Mouse (Mus musculus) Patski (cell line): ENCODE data around the gene Myh11. TPM values are rescaled to one million over a fixed set of nuclear protein-coding genes. Genes with fewer than 3 reads are reported as not detected.
"Not testable (repeated sequence)": the region's sequence is repeated elsewhere in the genome, so short reads cannot be mapped to it uniquely, and the experiment has no call there.

Source experiments
- ATAC-seq: fragments of 100-300 bp; one replicate; pipeline ENCODE4 v1.8.0; 2021
- CTCF ChIA-PET: fragments of 350-600 bp; sonication (Branson Sonifier 250); formaldehyde crosslinking; loops from one replicate; lab custom pipeline; 2022; ENCODE audit warnings: inconsistent platforms; lab: Charles Lee
- POLR2A ChIA-PET: fragments of 350-600 bp; sonication (Branson Sonifier 250); formaldehyde crosslinking; loops from one replicate; lab custom pipeline; 2022; ENCODE audit warnings: antibody characterized with exemption, inconsistent platforms; lab: Charles Lee
- DNase-seq: peaks from one replicate; pipeline ENCODE4 v3.0.0-alpha.2; 2011; ENCODE audit warnings: low read depth, low spot score
- H3K27me3 ChIP-seq: fragments of 371-371 bp; one replicate; pipeline ENCODE4 v1.5.1; 2021
- CTCF ChIP-seq: fragments of 100-300 bp; IDR thresholded peaks from one replicate; pipeline ENCODE4 v1.5.1; 2021
- in situ Hi-C: fragments of 300-500 bp; cut with MboI; formaldehyde crosslinking; loops from 3 replicates; pipeline ENCODE4 v1.11.1; 2018; ENCODE audit warnings: low pct_unique_long_range_greater_than_20kb, mixed read lengths
- polyA plus RNA-seq: library from polyadenylated mRNA; unstranded; gene quantifications from one replicate; pipeline ENCODE4 v1.2.3, GENCODE M21; 2021

Myh11 gene
- polyA plus RNA-seq, 1 experiment from 2014 or later, result 0.04 TPM

- no peaks in the 10 kb centered on the region for H3K27me3 ChIP-seq
- CTCF ChIA-PET, result no interaction called here
- in situ Hi-C loops, result no loop called here
- POLR2A ChIA-PET, result no interaction called here
- DNase-seq, result no peak
- no peak for ATAC-seq
- TF ChIP-seq CTCF, result no peak
These were observed 124.7 kb downstream of the Myh11 start for GRCm38 (mm10) chr16:14166490-14166889.

GRCm38 (mm10) chr16:14163731-14164130 lies 127.4 kb downstream of the Myh11 start:
- TF ChIP-seq CTCF, result no peak

GRCm38 (mm10) chr16:14162988-14163416 lies 128.2 kb downstream of the Myh11 start, which contains the start of the genes Nde1 and Marf1:
Nde1 (plus strand) TSS chr16:14163275.
Marf1 (minus strand) TSS chr16:14163351.
- ATAC-seq (peak; percentile 93), DNase-seq (peak; percentile 58)
- no peaks in the 10 kb centered on the region for H3K27me3 ChIP-seq
- in situ Hi-C loops, result no loop called here
- CTCF ChIA-PET, result interaction anchor here (1.5 kb wide), 1 partner anchor 18 kb away, joined by 3 read pairs; no protein-coding TSS in a partner anchor
- POLR2A ChIA-PET, result interaction anchor here (0.7 kb wide), 1 partner anchor 264 kb away, joined by 3 read pairs; no protein-coding TSS in a partner anchor
- TF ChIP-seq CTCF, result no peak

More at GRCm38 (mm10) chr16:14163731-14164130, 127.4 kb downstream of the Myh11 start:
- ATAC-seq (no peak), DNase-seq (no peak)
- ChIA-PET CTCF (no interaction called here), POLR2A (interaction anchor here (0.7 kb wide), 1 partner anchor 265 kb away, joined by 3 read pairs; no protein-coding TSS in a partner anchor)
- in situ Hi-C loops, result no loop called here
- H3K27me3 ChIP-seq, result no peaks in the 10 kb centered on the region

GRCm38 (mm10) chr16:14160941-14161340 lies 130.2 kb downstream of the Myh11 start:
- ATAC-seq, result no peak
- no peak for DNase-seq
- CTCF ChIA-PET, result no interaction called here
- POLR2A ChIA-PET, result interaction anchor here (0.7 kb wide), 2 partner anchors 12 to 29 kb away, joined by 5 to 7 read pairs; no protein-coding TSS in a partner anchor
- TF ChIP-seq CTCF, result no peak
- no peaks in the 10 kb centered on the region for H3K27me3 ChIP-seq
- in situ Hi-C loops, result no loop called here

- POLR2A ChIA-PET, result no interaction called here
- ATAC-seq, result no peak
- peak; percentile 34 for DNase-seq
These were observed 131.4 kb downstream of the Myh11 start for GRCm38 (mm10) chr16:14159746-14160131.

GRCm38 (mm10) chr16:14158936-14159745 lies 132.0 kb downstream of the Myh11 start:
- ChIA-PET CTCF (no interaction called here), POLR2A (interaction anchor here (1.0 kb wide), 1 partner anchor 321 kb away, joined by 3 read pairs; no protein-coding TSS in a partner anchor)
- no peak for TF ChIP-seq CTCF
- ATAC-seq, result peak; percentile 73
- in situ Hi-C loops, result no loop called here
- DNase-seq, result peak; percentile 94
- H3K27me3 ChIP-seq, result no peaks in the 10 kb centered on the region

More at GRCm38 (mm10) chr16:14159746-14160131, 131.4 kb downstream of the Myh11 start:
- in situ Hi-C loops, result no loop called here
- H3K27me3 ChIP-seq, result no peaks in the 10 kb centered on the region
- CTCF ChIA-PET, result no interaction called here
- no peak for TF ChIP-seq CTCF

GRCm38 (mm10) chr16:14158536-14158935 lies 132.6 kb downstream of the Myh11 start:
- DNase-seq (no peak), ATAC-seq (no peak)
- in situ Hi-C loops, result no loop called here
- no peak for TF ChIP-seq CTCF
- ChIA-PET POLR2A (interaction anchor here (1.0 kb wide), 1 partner anchor 320 kb away, joined by 3 read pairs; no protein-coding TSS in a partner anchor), CTCF (no interaction called here)
- H3K27me3 ChIP-seq, result no peaks in the 10 kb centered on the region

GRCm38 (mm10) chr16:14156312-14156711 lies 134.9 kb downstream of the Myh11 start:
- DNase-seq, result no peak
- in situ Hi-C loops, result no loop called here
- ChIA-PET POLR2A (no interaction called here), CTCF (no interaction called here)
- TF ChIP-seq CTCF, result no peak
- H3K27me3 ChIP-seq, result no peaks in the 10 kb centered on the region
- ATAC-seq, result no peak

GRCm38 (mm10) chr16:14155638-14156037 lies 135.5 kb downstream of the Myh11 start:
- POLR2A ChIA-PET, CTCF ChIA-PET, H3K27me3 ChIP-seq, in situ Hi-C loops, ATAC-seq, DNase-seq: not testable (repeated sequence)

- ATAC-seq, result no peak
- ChIA-PET CTCF (interaction anchor here (0.9 kb wide), 1 partner anchor 16 kb away, joined by 3 read pairs; no protein-coding TSS in a partner anchor), POLR2A (no interaction called here)
- DNase-seq, result no peak
- in situ Hi-C loops, result no loop called here
- TF ChIP-seq CTCF, result no peak
- H3K27me3 ChIP-seq, result no peaks in the 10 kb centered on the region
These were observed 139.5 kb downstream of the Myh11 start for GRCm38 (mm10) chr16:14151718-14152117.

GRCm38 (mm10) chr16:14147712-14148111 lies 143.5 kb downstream of the Myh11 start:
- CTCF ChIA-PET, result interaction anchor here (1.3 kb wide), 1 partner anchor 23 kb away, joined by 6 read pairs; no protein-coding TSS in a partner anchor
- H3K27me3 ChIP-seq, result no peaks in the 10 kb centered on the region
- TF ChIP-seq CTCF, result peak; percentile 58
- in situ Hi-C loops, result no loop called here
- no peak for ATAC-seq
- DNase-seq, result no peak
- POLR2A ChIA-PET, result interaction anchor here (0.6 kb wide), 1 partner anchor 9 kb away, joined by 3 read pairs; no protein-coding TSS in a partner anchor

Other genes starting within 250 kb of the Myh11 start
- 81.0 TPM for gene Nde1, start 128.1 kb downstream of the Myh11 start, polyA plus RNA-seq
- gene Marf1, start 128.0 kb downstream of the Myh11 start, polyA plus RNA-seq, result 23.4 TPM
- gene Fopnl, start 26.0 kb upstream of the Myh11 start, polyA plus RNA-seq, result 56.6 TPM
- gene Abcc1, start 70.2 kb upstream of the Myh11 start, polyA plus RNA-seq, result 28.3 TPM